Mouse (Mus musculus) megakaryocyte progenitor cell, adult 5-6 weeks (primary cell): ENCODE measurements at regions not wholly inside any gene's neighbourhood (a gene's known extent, or its start where the extent isn't known, plus 50 kb on each side); places are given as distances from the start of the nearest gene placed in this dataset.
A peak's percentile ranks its signal among the peaks of the same experiment; 100 is the strongest.

Source experiments
- ATAC-seq: replicated peaks from 2 replicates; pipeline ENCODE4 v1.8.0; 2016; ENCODE audit warnings: mild to moderate bottlenecking, moderate TSS enrichment, inconsistent platforms; ENCODE audit not compliant: poor library complexity

DNA sequence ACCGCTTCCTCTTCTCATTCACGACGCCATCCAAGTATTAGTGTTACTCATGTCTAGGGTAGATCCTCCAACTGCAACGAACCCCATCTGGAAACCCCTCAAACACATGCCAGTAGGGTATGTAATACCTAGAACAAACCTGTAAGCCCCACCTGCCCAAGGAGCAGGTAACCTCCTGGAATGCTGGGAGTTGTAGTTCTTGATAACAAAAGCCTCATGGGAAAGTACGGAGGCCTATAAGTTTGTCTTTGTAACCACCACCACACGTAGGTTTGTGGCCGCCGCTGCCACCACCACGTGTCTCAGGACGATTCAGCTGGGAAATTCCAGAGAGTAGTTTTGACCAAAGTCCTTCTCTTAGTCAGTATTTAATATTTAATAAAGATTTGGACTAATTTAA lies 107.4 kb upstream of the Unc5b start:
- ATAC-seq = no peak

GRCm38 (mm10) chr10:60937517-60937866 lies 106.1 kb upstream of the Unc5b start:
- ATAC-seq = no peak

DNA sequence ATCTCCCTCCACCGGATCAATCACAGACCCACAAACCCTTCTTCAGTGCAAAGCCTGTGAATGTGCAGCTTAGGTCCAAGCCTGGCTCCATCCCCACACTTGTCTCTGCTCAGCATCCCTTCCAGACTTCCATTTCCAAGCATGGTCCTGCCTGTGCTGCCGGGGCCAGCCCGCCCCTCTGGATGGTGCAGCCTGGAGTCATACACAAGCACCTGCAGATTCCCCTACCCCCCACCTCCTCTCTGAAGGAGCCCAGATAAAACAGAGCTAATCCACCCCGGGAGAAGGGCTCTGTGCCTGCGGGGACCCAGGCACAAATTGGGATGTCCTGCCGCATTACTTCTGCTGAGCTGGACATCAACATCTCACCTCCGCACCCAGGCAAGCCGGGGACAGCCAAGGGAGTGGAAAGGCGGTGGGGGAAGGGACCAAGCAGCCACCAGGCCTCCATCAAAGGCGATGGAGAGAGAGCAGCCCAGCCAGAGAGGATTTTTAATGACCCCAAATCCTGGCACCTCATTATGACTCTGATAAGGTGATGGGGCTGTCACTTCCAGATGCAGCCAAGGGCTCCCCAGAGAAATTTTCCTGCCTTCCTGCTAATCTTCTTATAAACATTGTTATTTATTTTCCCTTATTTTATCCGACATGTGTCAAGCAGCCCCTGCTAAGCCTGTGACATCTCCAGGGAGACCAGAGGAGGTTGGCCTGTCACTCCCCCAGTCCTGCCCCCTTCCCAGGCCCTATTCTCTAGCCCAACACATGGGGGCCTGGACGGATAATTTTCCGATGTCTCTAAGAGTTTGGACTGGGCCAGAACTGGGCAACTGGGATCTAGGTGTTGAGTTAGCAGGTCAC lies 105.5 kb upstream of the Unc5b start:
- no peak for ATAC-seq

- peak; percentile 67 for ATAC-seq
Observed at GRCm38 (mm10) chr10:60934297-60935286, 103.2 kb upstream of the Unc5b start.

- no peak for ATAC-seq
Observed at GRCm38 (mm10) chr10:60933891-60934290, 102.5 kb upstream of the Unc5b start.

GRCm38 (mm10) chr10:60932855-60933254 lies 101.5 kb upstream of the Unc5b start:
- ATAC-seq = no peak

DNA sequence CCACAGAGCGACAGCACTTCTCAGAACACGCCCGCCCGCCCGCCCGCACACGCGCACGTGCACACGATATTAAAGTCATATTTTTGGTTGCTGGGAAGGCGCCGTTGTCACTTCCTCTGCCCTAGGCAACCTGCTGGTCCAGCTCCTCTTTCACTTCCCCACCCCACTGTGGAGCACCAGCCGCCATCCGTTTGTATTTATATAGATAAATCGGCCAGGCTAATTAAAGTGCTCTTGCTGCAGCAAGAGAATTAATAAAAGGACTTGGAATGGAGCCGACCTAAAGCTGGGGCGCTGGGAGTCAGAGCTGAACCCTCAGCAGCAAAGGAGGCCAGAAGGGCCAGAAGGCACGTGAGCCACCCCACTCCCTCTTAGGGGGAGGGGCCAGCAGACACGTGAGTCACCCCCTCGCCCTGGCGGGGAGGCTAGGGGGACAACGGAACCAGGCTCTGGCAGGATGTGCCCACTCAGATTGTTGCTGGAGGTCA lies 100.6 kb upstream of the Unc5b start:
- peak; percentile 64 for ATAC-seq

- ATAC-seq = no peak
Observed at GRCm38 (mm10) chr10:60928646-60929045, 97.3 kb upstream of the Unc5b start.

GRCm38 (mm10) chr10:60928164-60928563 lies 96.8 kb upstream of the Unc5b start:
- ATAC-seq = no peak

GRCm38 (mm10) chr10:60926632-60927031 lies 95.3 kb upstream of the Unc5b start:
- ATAC-seq = no peak

- ATAC-seq = no peak
Observed at GRCm38 (mm10) chr10:60925644-60926043, 94.3 kb upstream of the Unc5b start.

GRCm38 (mm10) chr10:60925198-60925597 lies 93.8 kb upstream of the Unc5b start:
- no peak for ATAC-seq

- no peak for ATAC-seq
Observed at GRCm38 (mm10) chr10:60923806-60924205, 92.4 kb upstream of the Unc5b start.

DNA sequence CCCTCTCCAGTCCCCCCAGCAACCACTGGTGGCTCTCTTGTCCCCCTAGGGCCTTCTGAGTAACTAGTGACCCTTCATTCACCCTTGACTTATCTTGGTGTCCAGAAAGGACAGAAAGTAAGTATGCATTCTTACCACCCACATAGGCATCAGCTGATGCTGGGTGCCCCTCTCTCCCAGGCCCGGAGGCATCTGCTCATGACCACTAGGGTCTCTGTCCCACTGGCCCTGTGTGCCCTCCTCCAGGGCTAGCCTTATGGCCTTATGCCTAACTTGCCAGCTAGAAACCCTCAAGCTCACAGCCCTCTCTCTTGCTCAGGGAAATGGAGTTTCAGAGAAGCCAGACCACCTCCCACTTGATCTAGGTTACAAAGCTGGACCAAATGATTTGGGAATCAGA lies 89.2 kb upstream of the Unc5b start:
- no peak for ATAC-seq

- ATAC-seq = no peak
Observed at GRCm38 (mm10) chr10:60918020-60918419, 86.6 kb upstream of the Unc5b start.

DNA sequence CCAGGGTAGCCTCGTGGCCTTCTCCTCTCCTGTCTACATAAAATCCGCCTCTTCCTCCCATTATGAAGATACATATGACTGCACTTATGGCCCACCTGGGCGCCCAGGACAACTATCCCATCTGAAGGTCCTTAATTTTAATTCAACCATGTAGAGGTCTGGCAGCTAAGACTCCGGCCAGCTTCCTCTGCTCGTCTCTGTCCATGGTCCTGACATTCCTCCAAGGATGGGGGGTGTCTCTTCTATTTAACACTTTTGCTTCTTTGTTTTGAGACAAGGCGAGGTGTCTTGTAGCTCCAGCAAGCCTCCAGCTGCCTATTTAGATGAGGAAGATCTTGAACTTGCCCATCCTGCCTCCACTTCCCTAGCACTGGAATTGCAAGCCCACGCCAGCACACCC lies 83.0 kb upstream of the Unc5b start:
- ATAC-seq = no peak

GRCm38 (mm10) chr10:60913456-60913900 lies 82.1 kb upstream of the Unc5b start:
- ATAC-seq = no peak

GRCm38 (mm10) chr10:60904351-60904750 lies 73.0 kb upstream of the Unc5b start:
- ATAC-seq = no peak

DNA sequence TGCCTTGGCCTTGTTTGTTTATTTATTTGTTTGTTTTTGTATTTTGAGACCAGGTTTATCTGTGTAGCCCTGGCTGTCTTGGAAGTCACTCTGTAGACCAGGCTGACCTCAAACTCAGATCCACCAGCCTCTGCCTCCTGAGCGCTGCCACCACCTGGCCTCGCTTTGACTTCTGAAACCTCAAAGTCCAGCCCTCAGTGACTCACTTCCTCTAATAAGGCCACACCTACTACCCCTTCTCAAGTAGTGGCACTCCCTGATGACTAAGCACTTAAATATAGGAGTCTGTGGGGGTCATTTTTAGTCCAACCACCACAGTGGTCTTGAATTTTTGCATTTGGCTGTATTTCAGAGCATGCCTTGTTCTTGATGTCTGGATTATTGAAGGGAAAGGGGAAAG lies 69.6 kb upstream of the Unc5b start:
- ATAC-seq = no peak

- no peak for ATAC-seq
Observed at GRCm38 (mm10) chr10:60893810-60894147, 62.4 kb upstream of the Unc5b start.

GRCm38 (mm10) chr10:60893130-60893809 lies 61.9 kb upstream of the Unc5b start:
- ATAC-seq = no peak
